Mouse (Mus musculus): ENCODE results near the gene Atp2a2. TPM values are rescaled to one million over a fixed set of nuclear protein-coding genes. Genes with fewer than 3 reads are reported as not detected.

The Atp2a2 gene
- total and polyA plus RNA-seq, 3 experiments: 61.6 to 158 (median 80.9) TPM

DNA sequence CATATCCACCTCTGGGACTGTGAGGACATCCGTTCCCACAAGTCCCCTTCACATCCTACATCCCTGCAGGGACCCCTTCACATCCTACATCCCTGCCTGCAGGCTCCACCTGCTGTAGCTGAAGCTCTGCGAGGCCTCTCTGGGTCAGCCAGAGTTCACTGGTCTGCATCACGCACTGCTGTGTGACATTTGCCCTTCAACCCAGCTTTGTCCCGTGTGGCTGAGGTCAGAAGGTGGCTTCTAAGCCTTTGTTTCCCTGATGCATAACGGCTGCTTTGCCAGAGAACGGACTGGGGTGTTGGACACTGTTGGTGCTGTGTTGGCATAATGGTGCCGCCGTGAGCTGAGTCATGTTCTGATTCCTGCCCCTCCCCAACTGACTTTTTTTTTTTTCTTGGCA lies 16.2 kb upstream of the Atp2a2 start:
- no peak for TF ChIP-seq JUND (conservative IDR thresholded peaks at IDR 0.05; ENCODE audit: low read depth, low read length)
- no peak for TF ChIP-seq ETS1 (conservative IDR thresholded peaks at IDR 0.05; ENCODE audit: low read depth, low read length)
- TF ChIP-seq MAX (IDR thresholded peaks at IDR 0.05; ENCODE audit: low read length): no peak
- TF ChIP-seq JUN (IDR thresholded peaks at IDR 0.05; ENCODE audit: insufficient read depth, low read depth, low read length): no peak
- no peak for TF ChIP-seq MEF2A (IDR thresholded peaks at IDR 0.05; ENCODE audit: borderline replicate concordance, low read depth, low read length)
- no peak for TF ChIP-seq ZKSCAN1 (IDR thresholded peaks at IDR 0.05; ENCODE audit: borderline replicate concordance, low read depth, low read length)
- TF ChIP-seq RCOR1 (conservative IDR thresholded peaks at IDR 0.05; ENCODE audit: low read depth, low read length): no peak
- TF ChIP-seq GABPA (IDR thresholded peaks at IDR 0.05; ENCODE audit: insufficient replicate concordance, low read depth, low read length): no peak
- no peak for TF ChIP-seq MAFK (IDR thresholded peaks at IDR 0.05; ENCODE audit: insufficient replicate concordance, low read length)
- TF ChIP-seq IRF4 (IDR thresholded peaks at IDR 0.05; ENCODE audit: low read depth, low read length): no peak
- TF ChIP-seq ZNF384 (IDR thresholded peaks at IDR 0.05; ENCODE audit: low read depth, low read length): no peak
- TF ChIP-seq MAZ (IDR thresholded peaks at IDR 0.05; ENCODE audit: low read depth, low read length): no peak
- Histone ChIP-seq H3K4me2 (ENCODE audit: insufficient read depth, low read depth, poor library complexity, severe bottlenecking) (no peak overlapping the region), H3K36me3 (replicated peaks in 1 of 2; ENCODE audit: control insufficient read depth in 1 of 2, insufficient read depth in 1 of 2, low read length in 1 of 2) (no peaks in the 10 kb centered on the region), H3K27ac (ENCODE audit: insufficient read depth, low read depth) (no peak overlapping the region), H3K9me3 (replicated peaks; ENCODE audit: low read length) (no peaks in the 10 kb centered on the region), H3K9ac (ENCODE audit: insufficient read depth, low read depth) (no peak overlapping the region), H3K79me2 (replicated peaks; ENCODE audit: control insufficient read depth, extremely low read depth, insufficient read depth, poor library complexity, severe bottlenecking) (no peaks in the 10 kb centered on the region), H3K27me3 (replicated peaks) (no peaks in the 10 kb centered on the region), H3K4me3 (replicated peaks in 1 of 3; ENCODE audit: low read depth in 2 of 3, low read length in 2 of 3, poor library complexity in 1 of 3) (no peak overlapping the region), H3K4me1 (ENCODE audit: control insufficient read depth in 1 of 2, insufficient read depth in 2 of 2) (peaks cover 3 to 29% of the 10 kb centered on the region in 2 experiments; a peak in 3 of 4 replicates)
- no peak for DNase-seq (ENCODE audit: extremely low read depth)
- dilution Hi-C loops (cut with MboI; ENCODE audit: extremely low pct_ligation_motif_present, extremely low pct_unique_long_range_greater_than_20kb, low sequenced_read_pairs): no loop called here
- in situ Hi-C loops (cut with MboI; ENCODE audit: low pct_ligation_motif_present, low pct_unique_long_range_greater_than_20kb, low sequenced_read_pairs): loop anchor here (25.0 kb wide), 1 partner anchor 94 kb away; the partner anchor contains the start of gene Ift81

DNA sequence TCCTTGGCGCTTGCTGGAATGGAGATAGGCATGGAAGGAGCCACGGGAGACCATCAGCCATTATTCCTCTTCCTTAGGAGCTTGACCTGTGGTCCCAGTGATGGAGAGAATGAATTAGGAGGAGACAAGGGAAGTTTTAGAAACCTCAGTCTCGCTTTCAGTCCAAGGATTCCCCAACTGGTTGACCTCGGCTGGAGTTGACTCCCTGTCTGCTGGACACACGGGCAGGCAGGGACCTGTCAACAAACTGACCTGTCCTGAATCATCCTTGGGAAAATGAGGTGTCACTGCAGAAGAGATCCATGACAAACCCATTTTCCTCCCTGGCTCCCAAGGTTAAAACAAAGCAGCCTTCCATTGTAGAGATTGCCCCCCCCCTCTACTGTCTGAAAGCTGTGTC lies 14.9 kb upstream of the Atp2a2 start:
- in situ Hi-C loops (cut with MboI; ENCODE audit: low pct_ligation_motif_present, low pct_unique_long_range_greater_than_20kb, low sequenced_read_pairs): loop anchor here (25.0 kb wide), 1 partner anchor 95 kb away; the partner anchor contains the start of gene Ift81
- Histone ChIP-seq H3K4me3 (replicated peaks in 1 of 3; ENCODE audit: low read depth in 2 of 3, low read length in 2 of 3, poor library complexity in 1 of 3) (no peak overlapping the region), H3K9me3 (replicated peaks; ENCODE audit: low read length) (no peaks in the 10 kb centered on the region), H3K27ac (ENCODE audit: insufficient read depth, low read depth) (no peak overlapping the region), H3K79me2 (replicated peaks; ENCODE audit: control insufficient read depth, extremely low read depth, insufficient read depth, poor library complexity, severe bottlenecking) (no peaks in the 10 kb centered on the region), H3K36me3 (replicated peaks in 1 of 2; ENCODE audit: control insufficient read depth in 1 of 2, insufficient read depth in 1 of 2, low read length in 1 of 2) (no peaks in the 10 kb centered on the region), H3K4me2 (ENCODE audit: insufficient read depth, low read depth, poor library complexity, severe bottlenecking) (no peak overlapping the region), H3K4me1 (ENCODE audit: control insufficient read depth in 1 of 2, insufficient read depth in 2 of 2) (peaks cover 3 to 29% of the 10 kb centered on the region in 2 experiments; a peak in 3 of 4 replicates), H3K9ac (ENCODE audit: insufficient read depth, low read depth) (no peak overlapping the region), H3K27me3 (replicated peaks) (no peaks in the 10 kb centered on the region)
- TF ChIP-seq PAX5 (IDR thresholded peaks at IDR 0.05; ENCODE audit: low read length): no peak
- no peak for TF ChIP-seq POLR2AphosphoS2 (IDR thresholded peaks at IDR 0.05; ENCODE audit: low read depth, low read length)
- TF ChIP-seq GABPA (IDR thresholded peaks at IDR 0.05; ENCODE audit: insufficient replicate concordance, low read depth, low read length): no peak
- no peak for TF ChIP-seq CHD1 (IDR thresholded peaks at IDR 0.05; ENCODE audit: low read depth, low read length)
- TF ChIP-seq USF1 (IDR thresholded peaks at IDR 0.05; ENCODE audit: low read depth, low read length): no peak
- TF ChIP-seq POLR2A (IDR thresholded peaks at IDR 0.05; ENCODE audit: low read depth, low read length): no peak
- no peak for TF ChIP-seq RAD21 (IDR thresholded peaks at IDR 0.05; ENCODE audit: low read depth, low read length)
- no peak for TF ChIP-seq NRF1 (IDR thresholded peaks at IDR 0.05; ENCODE audit: low read depth, low read length)
- no peak for TF ChIP-seq ETS1 (conservative IDR thresholded peaks at IDR 0.05; ENCODE audit: low read depth, low read length)
- no peak for TF ChIP-seq ZC3H11A (IDR thresholded peaks at IDR 0.05; ENCODE audit: low read depth, low read length)
- no peak for TF ChIP-seq USF2 (conservative IDR thresholded peaks at IDR 0.05; ENCODE audit: low read depth, low read length)
- no peak for TF ChIP-seq HCFC1 (IDR thresholded peaks at IDR 0.05; ENCODE audit: low read depth, low read length)
- no peak for TF ChIP-seq MYC (IDR thresholded peaks at IDR 0.05; ENCODE audit: low read depth, low read length)
- no peak for TF ChIP-seq ZMIZ1 (IDR thresholded peaks at IDR 0.05; ENCODE audit: low read depth, low read length)
- no peak for TF ChIP-seq IRF4 (IDR thresholded peaks at IDR 0.05; ENCODE audit: low read depth, low read length)
- no peak for TF ChIP-seq KAT2A (IDR thresholded peaks at IDR 0.05; ENCODE audit: insufficient replicate concordance, low read length)
- no peak for DNase-seq (ENCODE audit: extremely low read depth)
- dilution Hi-C loops (cut with MboI; ENCODE audit: extremely low pct_ligation_motif_present, extremely low pct_unique_long_range_greater_than_20kb, low sequenced_read_pairs): no loop called here

Measured in CH12.LX (cell line).